In the genomic region with DNA sequence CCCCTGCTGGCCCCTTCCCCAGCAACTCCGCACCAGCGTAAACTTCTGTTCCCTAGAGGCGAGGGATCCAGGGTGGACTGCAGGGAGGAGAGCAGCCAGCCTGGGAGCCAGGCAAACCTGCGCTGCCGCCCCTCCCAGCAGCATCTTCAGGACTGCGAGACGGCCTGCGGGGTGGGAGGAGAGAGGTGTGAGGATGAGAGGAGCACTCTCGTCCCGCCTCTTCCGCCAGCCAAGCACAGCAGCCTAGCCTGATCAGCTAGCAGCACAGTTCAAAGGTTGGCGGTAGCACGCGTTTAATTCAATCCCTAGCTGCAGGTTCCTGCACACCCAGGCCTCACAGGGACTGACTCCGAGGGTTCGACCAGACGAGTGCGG, we compare ENCODE assay signal across 8 mouse cellular contexts. TPM values are rescaled to one million over a fixed set of nuclear protein-coding genes. Genes with fewer than 3 reads are reported as not detected.
A peak's percentile ranks its signal among the peaks of the same experiment; 100 is the strongest.
DNase-seq lines count a peak whose midpoint lies in the region; ATAC-seq and TF ChIP-seq lines count a peak whose summit lies in the region.

No protein-coding gene starts in this region.

- H3K27me3 ChIP-seq in forebrain, embryonic 13.5 days, result peaks cover 2% of the 10 kb centered on the region; the same call in 1 of the 2 replicates
- no peaks in the 10 kb centered on the region for H3K27me3 ChIP-seq in intestine, postnatal 0 days (replicated peaks; ENCODE audit: control insufficient read depth, insufficient read depth, low read length)
- H3K27me3 ChIP-seq in liver, embryonic 14.5 days (ENCODE audit: control insufficient read depth, insufficient read depth, low read length), result no peaks in the 10 kb centered on the region

- no peak for TF ChIP-seq CTCF in brain, embryonic 14.5 days (IDR thresholded peaks at IDR 0.05; ENCODE audit: borderline replicate concordance, extremely low read depth, insufficient read depth, insufficient read length)
- TF ChIP-seq CTCF in intestine, postnatal 0 days (IDR thresholded peaks at IDR 0.05; ENCODE audit: low read depth), result no peak; the same call in 1 of the 2 replicates
- TF ChIP-seq CTCF in liver, embryonic 14.5 days (IDR thresholded peaks at IDR 0.05; ENCODE audit: low read depth), result no peak

- H3K4me1 ChIP-seq in forebrain, embryonic 13.5 days, result peaks cover 23% of the 10 kb centered on the region
- peaks cover 7% of the 10 kb centered on the region for H3K4me1 ChIP-seq in intestine, postnatal 0 days (replicated peaks; ENCODE audit: control insufficient read depth, insufficient read depth, low read length)
- peaks cover 25 to 29% of the 10 kb centered on the region in 2 experiments for H3K4me1 ChIP-seq in liver, embryonic 14.5 days (replicated peaks; ENCODE audit: control insufficient read depth in 2 of 2, insufficient read depth in 2 of 2, low read length in 1 of 2)

- no peak for TF ChIP-seq EP300 in liver, embryonic 14.5 days (IDR thresholded peaks at IDR 0.05; ENCODE audit: low read depth)

- ATAC-seq in forebrain, embryonic 13.5 days, result peak; percentile 78
- ATAC-seq in intestine, postnatal 0 days, result peak; percentile 76
- peak; percentile 83 for ATAC-seq in liver, embryonic 14.5 days (ENCODE audit: insufficient read depth)

- WGBS in forebrain, embryonic 13.5 days, result under 1% methylated on average over 18 of the region's 18 CpGs
- WGBS in intestine, postnatal 0 days, result 0% methylated on average over 17 of the region's 18 CpGs
- 0% methylated on average over 18 of the region's 18 CpGs for WGBS in liver, embryonic 14.5 days (ENCODE audit: insufficient replicate concordance)

- TF ChIP-seq POLR2A in brain, embryonic 14.5 days (IDR thresholded peaks at IDR 0.05; ENCODE audit: borderline replicate concordance, extremely low read depth, insufficient read depth, insufficient read length, poor library complexity, severe bottlenecking), result no peak

- H3K36me3 ChIP-seq in forebrain, embryonic 13.5 days (ENCODE audit: poor library complexity, severe bottlenecking), result peaks cover 40% of the 10 kb centered on the region
- peaks cover 35% of the 10 kb centered on the region for H3K36me3 ChIP-seq in intestine, postnatal 0 days (ENCODE audit: control insufficient read depth, insufficient read depth)
- H3K36me3 ChIP-seq in liver, embryonic 14.5 days (replicated peaks; ENCODE audit: control insufficient read depth, insufficient read depth, low read depth), result peaks cover 11% of the 10 kb centered on the region; the same call in 1 of the 2 replicates

- H3K4me3 ChIP-seq in forebrain, embryonic 13.5 days, result peak overlapping the region; percentile 81
- H3K4me3 ChIP-seq in intestine, postnatal 0 days (ENCODE audit: low read depth, low read length), result peak overlapping the region; percentile 61
- peak overlapping the region; percentile 73 to 79 for H3K4me3 ChIP-seq in liver, embryonic 14.5 days (ENCODE audit: insufficient read depth in 1 of 2, low read depth in 2 of 2, low read length in 2 of 2)

- peak overlapping the region; percentile 91 for H3K4me2 ChIP-seq in forebrain, embryonic 13.5 days
- H3K4me2 ChIP-seq in intestine, postnatal 0 days (replicated peaks; ENCODE audit: low read depth), result peak overlapping the region; percentile 94
- H3K4me2 ChIP-seq in liver, embryonic 14.5 days (ENCODE audit: low read depth), result peak overlapping the region; percentile 96

- H3K9me3 ChIP-seq in forebrain, embryonic 13.5 days (replicated peaks), result no peaks in the 10 kb centered on the region
- H3K9me3 ChIP-seq in intestine, postnatal 0 days (ENCODE audit: control insufficient read depth), result no peaks in the 10 kb centered on the region
- H3K9me3 ChIP-seq in liver, embryonic 14.5 days (ENCODE audit: control insufficient read depth, low read length), result no peaks in the 10 kb centered on the region

- peak overlapping the region; percentile 63 for H3K9ac ChIP-seq in forebrain, embryonic 13.5 days
- H3K9ac ChIP-seq in intestine, postnatal 0 days (ENCODE audit: low read depth, low read length), result peak overlapping the region; percentile 69
- H3K9ac ChIP-seq in liver, embryonic 14.5 days (replicated peaks), result peak overlapping the region; percentile 84

- peak overlapping the region; percentile 93 for H3K27ac ChIP-seq in forebrain, embryonic 13.5 days
- H3K27ac ChIP-seq in intestine, postnatal 0 days (ENCODE audit: low read depth, low read length), result peak overlapping the region; percentile 96
- H3K27ac ChIP-seq in liver, embryonic 14.5 days, result peak overlapping the region; percentile 82

- peak; percentile 52 to 68 for DNase-seq in left cerebral cortex, adult 18-20 months (ENCODE audit: low spot score in 2 of 2)
- no peak for DNase-seq in left cerebral cortex, adult 11 months (ENCODE audit: low spot score)
- DNase-seq in brain, embryonic 14.5 days (ENCODE audit: low read depth), result peak; percentile 87
- DNase-seq in liver, embryonic 14.5 days (ENCODE audit: low read depth in 3 of 3, low spot score in 3 of 3), result peak; percentile 72 to 82 (median 73)
- DNase-seq in neural tube, embryonic 10.5 days (ENCODE audit: extremely low spot score, low spot score), result peak; percentile 91
- peak; percentile 74 to 81 for DNase-seq in thymus, adult 18-20 months

RNA-seq across cellular contexts. Expression of a gene that starts 0.3 kb away (rescaled TPM):
- 10 to 100 TPM; 38.0 to 39.7 TPM for total RNA-seq in left cerebral cortex, adult 18-20 months (2021)
- 50.1 and 52.9 TPM in 2 replicates for polyA plus RNA-seq in brain, embryonic 14.5 days (2012; rRNA removed)
- polyA plus RNA-seq in forebrain, embryonic 13.5 days (2015; fragmentation: Nextera tagmentation; extraction: Ambion mirVana), result 14.0 and 15.5 TPM in 2 replicates
- polyA plus RNA-seq in intestine, postnatal 0 days (2015; fragmentation: Nextera tagmentation; extraction: Ambion mirVana), result 24.1 and 24.8 TPM in 2 replicates
- polyA plus RNA-seq in liver, embryonic 14.5 days (2012; rRNA removed), result 7.9 and 8.3 TPM in 2 replicates
- 3.5 and 4.0 TPM in 2 replicates for polyA plus RNA-seq in liver, embryonic 14.5 days (2014; fragmentation: Nextera tagmentation; extraction: Ambion mirVana)

RNA-seq across cellular contexts. Expression of a gene that starts 12.8 kb away (rescaled TPM):
- total RNA-seq in left cerebral cortex, adult 18-20 months (2021), result 100 to 1,000 TPM in 1 of 2 experiments, 10 to 100 TPM in 1; 81.0 to 102 TPM
- 42.5 and 63.9 TPM in 2 replicates for polyA plus RNA-seq in brain, embryonic 14.5 days (2012; rRNA removed)
- polyA plus RNA-seq in forebrain, embryonic 13.5 days (2015; fragmentation: Nextera tagmentation; extraction: Ambion mirVana), result 25.2 and 32.2 TPM in 2 replicates
- 14.2 and 14.8 TPM in 2 replicates for polyA plus RNA-seq in intestine, postnatal 0 days (2015; fragmentation: Nextera tagmentation; extraction: Ambion mirVana)
- 15.9 and 24.7 TPM in 2 replicates for polyA plus RNA-seq in liver, embryonic 14.5 days (2012; rRNA removed)
- polyA plus RNA-seq in liver, embryonic 14.5 days (2014; fragmentation: Nextera tagmentation; extraction: Ambion mirVana), result 4.2 and 7.6 TPM in 2 replicates

RNA-seq across cellular contexts. Expression of a gene that starts 14.4 kb away (rescaled TPM):
- total RNA-seq in left cerebral cortex, adult 18-20 months (2021), result 1 to 10 TPM; 1.2 to 2.4 TPM
- polyA plus RNA-seq in brain, embryonic 14.5 days (2012; rRNA removed), result 1.1 and 1.4 TPM in 2 replicates
- 0.57 and 1.2 TPM in 2 replicates for polyA plus RNA-seq in forebrain, embryonic 13.5 days (2015; fragmentation: Nextera tagmentation; extraction: Ambion mirVana)
- polyA plus RNA-seq in intestine, postnatal 0 days (2015; fragmentation: Nextera tagmentation; extraction: Ambion mirVana), result 2.1 TPM in 2 replicates
- 0.95 and 1.1 TPM in 2 replicates for polyA plus RNA-seq in liver, embryonic 14.5 days (2012; rRNA removed)
- polyA plus RNA-seq in liver, embryonic 14.5 days (2014; fragmentation: Nextera tagmentation; extraction: Ambion mirVana), result 1.1 and 1.9 TPM in 2 replicates

RNA-seq across cellular contexts. Expression of a gene that starts 29.8 kb away (rescaled TPM):
- under 1 TPM; 0.58 to 0.73 TPM for total RNA-seq in left cerebral cortex, adult 18-20 months (2021)
- 0.08 and 0.11 TPM in 2 replicates for polyA plus RNA-seq in brain, embryonic 14.5 days (2012; rRNA removed)
- 0.06 TPM in 1 of 2 replicates, not detected in the other for polyA plus RNA-seq in forebrain, embryonic 13.5 days (2015; fragmentation: Nextera tagmentation; extraction: Ambion mirVana)
- polyA plus RNA-seq in intestine, postnatal 0 days (2015; fragmentation: Nextera tagmentation; extraction: Ambion mirVana), result 0.16 and 0.26 TPM in 2 replicates
- 0.47 and 0.56 TPM in 2 replicates for polyA plus RNA-seq in liver, embryonic 14.5 days (2012; rRNA removed)
- 0.30 and 0.33 TPM in 2 replicates for polyA plus RNA-seq in liver, embryonic 14.5 days (2014; fragmentation: Nextera tagmentation; extraction: Ambion mirVana)

RNA-seq across cellular contexts. Expression of a gene that starts 34.4 kb away (rescaled TPM):
- total RNA-seq in left cerebral cortex, adult 18-20 months (2021), result 10 to 100 TPM in 1 of 2 experiments, 1 to 10 TPM in 1; 7.5 to 11.8 TPM
- polyA plus RNA-seq in brain, embryonic 14.5 days (2012; rRNA removed), result 26.6 and 27.4 TPM in 2 replicates
- polyA plus RNA-seq in forebrain, embryonic 13.5 days (2015; fragmentation: Nextera tagmentation; extraction: Ambion mirVana), result 10.0 and 12.2 TPM in 2 replicates
- polyA plus RNA-seq in intestine, postnatal 0 days (2015; fragmentation: Nextera tagmentation; extraction: Ambion mirVana), result 6.6 and 7.0 TPM in 2 replicates
- polyA plus RNA-seq in liver, embryonic 14.5 days (2012; rRNA removed), result 3.2 and 3.8 TPM in 2 replicates
- 2.0 and 3.3 TPM in 2 replicates for polyA plus RNA-seq in liver, embryonic 14.5 days (2014; fragmentation: Nextera tagmentation; extraction: Ambion mirVana)
